Mouse (Mus musculus) Patski (cell line): Measurements from ENCODE around the gene Gm5849. TPM values are rescaled to one million over a fixed set of nuclear protein-coding genes. Genes with fewer than 3 reads are reported as not detected.
"Not testable (repeated sequence)": the region's sequence is repeated elsewhere in the genome, so short reads cannot be mapped to it uniquely, and the experiment has no call there.

Experiments used
- ATAC-seq: fragments of 100-300 bp; one replicate; pipeline ENCODE4 v1.8.0; 2021
- CTCF ChIA-PET: fragments of 350-600 bp; sonication (Branson Sonifier 250); formaldehyde crosslinking; loops from one replicate; lab custom pipeline; 2022; ENCODE audit warnings: inconsistent platforms; lab: Charles Lee
- POLR2A ChIA-PET: fragments of 350-600 bp; sonication (Branson Sonifier 250); formaldehyde crosslinking; loops from one replicate; lab custom pipeline; 2022; ENCODE audit warnings: antibody characterized with exemption, inconsistent platforms; lab: Charles Lee
- DNase-seq: peaks from one replicate; pipeline ENCODE4 v3.0.0-alpha.2; 2011; ENCODE audit warnings: low read depth, low spot score
- H3K27me3 ChIP-seq: fragments of 371-371 bp; one replicate; pipeline ENCODE4 v1.5.1; 2021
- CTCF ChIP-seq: fragments of 100-300 bp; IDR thresholded peaks from one replicate; pipeline ENCODE4 v1.5.1; 2021
- in situ Hi-C: fragments of 300-500 bp; cut with MboI; formaldehyde crosslinking; loops from 3 replicates; pipeline ENCODE4 v1.11.1; 2018; ENCODE audit warnings: low pct_unique_long_range_greater_than_20kb, mixed read lengths
- polyA plus RNA-seq: library from polyadenylated mRNA; unstranded; gene quantifications from one replicate; pipeline ENCODE4 v1.2.3, GENCODE M21; 2021

The Gm5849 gene
- polyA plus RNA-seq = not detected

GRCm38 (mm10) chr3:90777776-90778175, at the start of gene Gm5849:
Gene Gm5849, minus strand, starts transcription at chr3:90777876.
- POLR2A ChIA-PET, DNase-seq, CTCF ChIA-PET, in situ Hi-C loops, H3K27me3 ChIP-seq, ATAC-seq: not testable (repeated sequence)

- no peak for DNase-seq
- ATAC-seq = no peak
- no peak for TF ChIP-seq CTCF
- H3K27me3 ChIP-seq = peaks cover 34% of the 10 kb centered on the region
- ChIA-PET POLR2A (no interaction called here), CTCF (interaction anchor here (1.0 kb wide), 1 partner anchor 61 kb away, joined by 3 read pairs; no protein-coding TSS in a partner anchor)
- in situ Hi-C loops = no loop called here
These were observed 28.0 kb downstream of the Gm5849 start for GRCm38 (mm10) chr3:90749658-90750057.

- no peak for TF ChIP-seq CTCF
- ChIA-PET CTCF (interaction anchor here (1.7 kb wide), 1 partner anchor 17 kb away, joined by 3 read pairs; no protein-coding TSS in a partner anchor), POLR2A (no interaction called here)
- peaks cover 52% of the 10 kb centered on the region for H3K27me3 ChIP-seq
- no peak for DNase-seq
- no peak for ATAC-seq
- in situ Hi-C loops = no loop called here
These were observed 51.1 kb downstream of the Gm5849 start, which contains the start of gene Pglyrp4 for GRCm38 (mm10) chr3:90726606-90727005. Gene Pglyrp4, plus strand, starts transcription at chr3:90726906.

Other genes starting within 250 kb of the Gm5849 start
- 164 TPM for gene S100a16, start 240.6 kb downstream of the Gm5849 start, polyA plus RNA-seq
- 7.0 TPM for gene S100a3, start 217.3 kb downstream of the Gm5849 start, polyA plus RNA-seq
- gene S100a2, start 187.6 kb downstream of the Gm5849 start, polyA plus RNA-seq = not detected
- gene Gm42674, start 176.0 kb downstream of the Gm5849 start, polyA plus RNA-seq = not detected
- gene S100a4, start 174.1 kb downstream of the Gm5849 start, polyA plus RNA-seq = 44.0 TPM
- gene S100a5, start 169.4 kb downstream of the Gm5849 start, polyA plus RNA-seq = not detected
- gene S100a6, start 165.0 kb downstream of the Gm5849 start, polyA plus RNA-seq = 10,815 TPM
- gene S100a7a, start 123.9 kb downstream of the Gm5849 start, polyA plus RNA-seq = 4.9 TPM
- not detected for gene S100a8, start 108.9 kb downstream of the Gm5849 start, polyA plus RNA-seq
- not detected for gene S100a9, start 82.2 kb downstream of the Gm5849 start, polyA plus RNA-seq
- 0.04 TPM for gene Pglyrp4, start 51.0 kb downstream of the Gm5849 start, polyA plus RNA-seq